Mouse (Mus musculus): Measurements from ENCODE around the gene Ift81.

Gene Ift81

GRCm38 (mm10) chr5:122624952-122625479 lies 10.7 kb upstream of the Ift81 start:
- no peak for DNase-seq

GRCm38 (mm10) chr5:122623861-122624260 lies 9.5 kb upstream of the Ift81 start:
- no peak for DNase-seq

GRCm38 (mm10) chr5:122622526-122622925 lies 8.2 kb upstream of the Ift81 start:
- DNase-seq = no peak

GRCm38 (mm10) chr5:122621376-122621886 lies 7.1 kb upstream of the Ift81 start:
- DNase-seq = no peak

GRCm38 (mm10) chr5:122619686-122620296 lies 5.5 kb upstream of the Ift81 start:
- no peak for DNase-seq

GRCm38 (mm10) chr5:122617718-122618117 lies 3.4 kb upstream of the Ift81 start:
- no peak for DNase-seq

GRCm38 (mm10) chr5:122611651-122612050 lies 2.7 kb downstream of the Ift81 start:
- DNase-seq = no peak

GRCm38 (mm10) chr5:122604894-122605293 lies 9.4 kb downstream of the Ift81 start:
- DNase-seq = no peak

- no peak for DNase-seq
Observed at GRCm38 (mm10) chr5:122602233-122602632, 12.1 kb downstream of the Ift81 start.

- DNase-seq = no peak
Observed at GRCm38 (mm10) chr5:122595470-122595869, 18.8 kb downstream of the Ift81 start.

GRCm38 (mm10) chr5:122589891-122590290 lies 24.4 kb downstream of the Ift81 start:
- no peak for DNase-seq

GRCm38 (mm10) chr5:122585546-122585945 lies 28.8 kb downstream of the Ift81 start:
- no peak for DNase-seq

- DNase-seq = no peak
Observed at GRCm38 (mm10) chr5:122584093-122584492, 30.2 kb downstream of the Ift81 start.

- DNase-seq = no peak
Observed at GRCm38 (mm10) chr5:122576683-122577329, 37.5 kb downstream of the Ift81 start.

GRCm38 (mm10) chr5:122572001-122572400 lies 42.3 kb downstream of the Ift81 start:
- no peak for DNase-seq

GRCm38 (mm10) chr5:122566626-122567025 lies 47.7 kb downstream of the Ift81 start:
- peak; percentile 75 to 80 for DNase-seq

- no peak for DNase-seq
Observed at GRCm38 (mm10) chr5:122560654-122561053, 53.7 kb downstream of the Ift81 start.

- no peak for DNase-seq
Observed at GRCm38 (mm10) chr5:122558127-122558526, 56.2 kb downstream of the Ift81 start.

- DNase-seq = no peak
Observed at GRCm38 (mm10) chr5:122555107-122555506, 59.2 kb downstream of the Ift81 start.

GRCm38 (mm10) chr5:122552638-122553037 lies 61.7 kb downstream of the Ift81 start:
- DNase-seq = no peak

GRCm38 (mm10) chr5:122550460-122550859 lies 63.9 kb downstream of the Ift81 start:
- no peak for DNase-seq

GRCm38 (mm10) chr5:122548671-122549070 lies 65.6 kb downstream of the Ift81 start:
- no peak for DNase-seq

GRCm38 (mm10) chr5:122547810-122548209 lies 66.5 kb downstream of the Ift81 start:
- DNase-seq = no peak

GRCm38 (mm10) chr5:122547251-122547714 lies 67.0 kb downstream of the Ift81 start:
- DNase-seq = peak; percentile 76 to 80

Measured in cerebellum, adult 18-20 months (tissue).